Mouse (Mus musculus) ovary, postnatal 36 days (tissue): ENCODE measurements at regions not wholly inside any gene's neighbourhood (a gene's known extent, or its start where the extent isn't known, plus 50 kb on each side); places are given as distances from the start of the nearest gene placed in this dataset.

ENCODE experiments used
- DNase-seq: peaks from one replicate; pipeline ENCODE4 v3.0.0; 2022; ENCODE audit warnings: low spot score, mixed read lengths

GRCm38 (mm10) chr19:60408436-60408835 lies 59.7 kb downstream of the Prlhr start:
- no peak for DNase-seq

GRCm38 (mm10) chr19:60399425-60399824 lies 68.7 kb downstream of the Prlhr start:
- no peak for DNase-seq

- DNase-seq: no peak
Measured at GRCm38 (mm10) chr19:60397666-60398065, 70.4 kb downstream of the Prlhr start.

GRCm38 (mm10) chr19:60396604-60397003 lies 71.5 kb downstream of the Prlhr start:
- DNase-seq: no peak

GRCm38 (mm10) chr19:60386563-60387241 lies 81.4 kb downstream of the Prlhr start:
- no peak for DNase-seq

- no peak for DNase-seq
Measured at GRCm38 (mm10) chr19:60384721-60385120, 83.4 kb downstream of the Prlhr start.

GRCm38 (mm10) chr19:60382661-60383060 lies 85.4 kb downstream of the Prlhr start:
- DNase-seq: no peak

GRCm38 (mm10) chr19:60379030-60379605 lies 89.0 kb downstream of the Prlhr start:
- no peak for DNase-seq

GRCm38 (mm10) chr19:60363988-60364599 lies 104.0 kb downstream of the Prlhr start:
- DNase-seq: no peak

- no peak for DNase-seq
Measured at GRCm38 (mm10) chr19:60344911-60345310, 118.4 kb upstream of the Fam204a start.

GRCm38 (mm10) chr19:60341485-60341884 lies 115.0 kb upstream of the Fam204a start:
- DNase-seq: peak; percentile 29

- no peak for DNase-seq
Measured at GRCm38 (mm10) chr19:60340234-60340633, 113.7 kb upstream of the Fam204a start.

GRCm38 (mm10) chr19:60334521-60334920 lies 108.0 kb upstream of the Fam204a start:
- DNase-seq: no peak

- no peak for DNase-seq
Measured at GRCm38 (mm10) chr19:60328295-60328694, 101.8 kb upstream of the Fam204a start.

GRCm38 (mm10) chr19:60325612-60326011 lies 99.1 kb upstream of the Fam204a start:
- DNase-seq: no peak

- DNase-seq: no peak
Measured at GRCm38 (mm10) chr19:60325112-60325511, 98.6 kb upstream of the Fam204a start.

GRCm38 (mm10) chr19:60310591-60310990 lies 84.1 kb upstream of the Fam204a start:
- peak; percentile 68 for DNase-seq

- DNase-seq: no peak
Measured at GRCm38 (mm10) chr19:60302371-60302770, 75.9 kb upstream of the Fam204a start.

GRCm38 (mm10) chr19:60300891-60301290 lies 74.4 kb upstream of the Fam204a start:
- no peak for DNase-seq

GRCm38 (mm10) chr19:60290244-60290643 lies 63.7 kb upstream of the Fam204a start:
- DNase-seq: no peak

- no peak for DNase-seq
Measured at GRCm38 (mm10) chr19:60286810-60287396, 60.4 kb upstream of the Fam204a start.

GRCm38 (mm10) chr19:60284901-60285300 lies 58.4 kb upstream of the Fam204a start:
- DNase-seq: no peak
